Mouse (Mus musculus) spleen, postnatal 10 days (tissue): ENCODE data around the gene Ap5b1.

Experiments
- DNase-seq, 2 experiments: peaks; one replicate each; pipeline ENCODE4 v3.0.0; 2021 to 2022; ENCODE audit warnings: low spot score in 2 of 2

Gene Ap5b1

DNA sequence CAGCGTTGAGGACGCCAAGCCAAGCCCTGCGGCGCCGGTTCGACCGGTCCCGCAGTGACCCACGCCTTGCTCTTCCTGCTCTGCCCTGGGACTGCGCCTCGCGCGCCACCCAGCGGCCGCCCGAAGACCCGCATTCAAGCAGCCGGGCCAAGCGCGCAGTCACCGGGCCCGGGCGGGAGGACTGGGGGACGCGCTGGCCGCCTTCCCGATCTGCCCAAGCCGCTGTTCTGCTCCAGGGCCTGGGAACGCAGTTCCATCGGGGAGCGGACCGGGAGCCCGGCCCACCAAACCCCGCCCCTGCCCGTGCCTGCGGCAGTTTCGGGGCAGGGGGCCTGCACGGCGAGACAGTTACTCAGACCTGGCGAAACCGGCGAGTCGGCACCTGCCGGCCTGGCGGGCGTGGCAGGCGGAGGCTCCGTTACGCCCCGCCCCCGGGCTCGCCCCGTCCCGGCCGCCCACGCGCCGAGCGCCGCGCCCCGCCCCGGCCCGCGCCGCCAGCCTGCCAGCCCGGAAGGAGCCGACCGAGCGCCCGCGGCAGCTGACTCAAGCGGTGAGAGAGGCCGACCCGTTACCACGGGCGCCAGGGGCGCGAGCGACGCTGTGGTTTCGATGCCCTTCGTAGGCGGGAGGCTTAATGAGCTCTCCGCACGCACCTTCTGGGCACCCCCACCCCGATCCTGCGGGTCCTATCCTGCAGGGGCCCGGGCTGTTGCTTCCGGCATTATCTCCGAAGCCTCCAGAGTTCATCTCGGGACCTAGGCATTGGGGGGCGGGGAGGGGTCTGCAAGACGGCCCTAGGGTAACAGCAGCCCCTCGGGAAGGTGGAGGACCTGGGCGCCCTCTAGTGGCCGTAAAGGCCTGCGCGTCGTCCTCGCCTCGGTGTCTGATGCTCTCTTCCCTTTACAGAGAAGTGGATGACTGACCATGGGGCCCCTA lies at the start of gene Ap5b1:
Ap5b1 (plus strand) TSS at position 492 of the 936 bp plus-strand sequence.
- peak; percentile 92 to 96 for DNase-seq

GRCm38 (mm10) chr19:5518721-5519120 lies 49.1 kb upstream of the Ap5b1 start:
- no peak for DNase-seq

DNA sequence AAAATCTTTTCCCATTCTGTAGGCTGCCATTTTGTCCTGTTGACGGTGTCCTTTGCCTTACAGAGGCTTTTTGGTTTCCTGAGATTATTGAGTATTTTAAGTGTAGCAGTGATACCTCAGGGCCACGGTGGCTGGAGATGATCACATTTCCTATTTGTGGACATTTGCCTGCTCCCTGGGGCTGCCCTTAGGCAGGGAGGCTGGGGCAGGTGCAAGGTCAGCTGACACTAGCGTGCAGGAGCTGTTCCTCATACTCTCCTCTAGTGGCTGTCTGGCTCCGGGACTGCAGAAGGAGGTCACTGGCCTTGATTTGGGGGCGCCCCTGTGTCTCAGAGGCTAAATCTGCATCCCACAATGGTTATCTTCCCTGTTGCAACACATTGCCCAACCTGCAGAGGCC lies 42.6 kb upstream of the Ap5b1 start:
- DNase-seq = no peak

GRCm38 (mm10) chr19:5529325-5530137 lies 38.3 kb upstream of the Ap5b1 start:
- peak; percentile 95 to 97 for DNase-seq

- no peak for DNase-seq
Observed at GRCm38 (mm10) chr19:5530138-5530524, 37.7 kb upstream of the Ap5b1 start.

- DNase-seq = no peak
Observed at GRCm38 (mm10) chr19:5532520-5532919, 35.3 kb upstream of the Ap5b1 start.

DNA sequence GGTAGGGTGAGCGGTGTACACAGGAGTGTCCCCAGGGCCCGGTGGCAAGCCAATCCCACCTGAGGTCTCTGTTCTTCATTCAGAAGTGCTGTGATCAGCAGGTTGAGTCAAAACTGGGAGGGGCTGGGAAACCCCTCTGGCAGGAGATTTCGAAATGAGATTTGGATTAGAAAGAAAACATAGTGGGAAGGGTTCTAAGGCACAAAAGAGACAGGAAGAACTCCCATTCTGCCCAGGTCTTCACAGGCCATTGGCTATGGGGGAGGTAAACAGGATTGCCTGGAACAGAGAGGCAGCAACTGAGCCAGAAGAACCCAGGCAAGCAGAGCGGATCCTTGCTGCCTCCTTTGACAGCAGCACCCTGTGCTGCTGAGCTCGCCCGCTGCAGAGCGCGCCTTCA lies 29.0 kb upstream of the Ap5b1 start:
- DNase-seq = no peak

DNA sequence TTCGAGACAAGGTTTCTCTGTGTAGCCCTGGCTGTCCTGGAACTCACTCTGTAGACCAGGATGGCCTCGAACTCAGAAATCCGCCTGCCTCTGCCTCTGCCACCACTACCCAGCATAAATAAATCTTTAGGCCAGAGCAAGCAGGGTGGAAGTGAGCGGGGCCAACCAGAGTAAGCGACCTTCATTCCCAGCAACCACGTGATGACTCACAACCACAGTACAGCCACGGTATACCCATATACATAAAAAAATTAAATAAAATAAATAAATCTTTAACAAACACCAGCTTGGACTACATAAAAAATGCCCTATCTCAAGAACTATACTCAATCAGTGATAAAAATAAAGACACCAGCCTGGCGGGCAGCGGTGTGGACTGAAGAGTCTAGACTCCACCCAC lies 24.5 kb upstream of the Ap5b1 start:
- no peak for DNase-seq

- DNase-seq = no peak
Observed at GRCm38 (mm10) chr19:5544031-5544430, 23.8 kb upstream of the Ap5b1 start.

- no peak for DNase-seq
Observed at GRCm38 (mm10) chr19:5547471-5548056, 20.3 kb upstream of the Ap5b1 start.

DNA sequence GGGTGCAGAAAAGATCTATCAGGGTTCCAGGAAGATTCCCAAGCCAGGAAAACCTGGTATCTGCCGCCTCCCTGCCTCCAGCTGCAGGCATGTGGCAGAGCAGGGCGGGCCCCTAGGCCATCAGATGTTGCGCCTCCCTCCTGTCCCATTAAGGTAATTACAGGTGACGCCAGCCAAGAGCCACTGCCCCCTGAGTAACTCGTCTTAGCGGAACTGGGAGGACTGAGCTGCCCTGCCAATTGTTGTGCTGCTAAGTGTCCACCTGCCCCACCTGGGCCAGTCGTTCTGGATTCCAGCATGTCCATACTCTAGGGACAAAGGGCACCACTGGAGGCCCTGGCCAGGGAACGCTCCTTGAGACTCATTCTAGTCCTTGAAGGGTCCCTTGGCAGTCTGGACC lies 14.0 kb upstream of the Ap5b1 start:
- no peak for DNase-seq

DNA sequence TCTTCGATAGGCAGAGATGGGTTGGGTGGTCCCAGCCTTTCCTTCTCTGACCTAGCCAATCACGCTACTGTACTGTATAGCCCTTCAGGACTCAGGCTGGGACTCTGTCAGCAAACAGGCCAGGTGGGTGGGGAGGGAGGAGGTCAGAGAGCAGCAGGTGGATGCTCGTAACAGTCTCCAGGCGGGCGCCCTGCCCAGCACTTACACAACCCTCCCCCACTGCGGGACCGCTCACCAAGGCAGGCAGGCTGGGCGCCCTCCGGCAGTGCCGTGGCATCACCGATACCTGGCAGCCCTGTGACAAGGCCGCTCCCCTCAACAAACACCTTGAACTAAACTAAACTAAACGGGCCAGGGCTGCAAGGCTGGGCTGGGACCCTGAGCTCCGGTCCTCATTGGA lies 13.6 kb upstream of the Ap5b1 start:
- DNase-seq = no peak

GRCm38 (mm10) chr19:5558169-5558568 lies 9.7 kb upstream of the Ap5b1 start:
- no peak for DNase-seq

GRCm38 (mm10) chr19:5558770-5559169 lies 9.1 kb upstream of the Ap5b1 start:
- no peak for DNase-seq

- DNase-seq = no peak
Observed at GRCm38 (mm10) chr19:5559229-5559628, 8.6 kb upstream of the Ap5b1 start.

- DNase-seq = no peak
Observed at GRCm38 (mm10) chr19:5559631-5560456, 8.0 kb upstream of the Ap5b1 start.

DNA sequence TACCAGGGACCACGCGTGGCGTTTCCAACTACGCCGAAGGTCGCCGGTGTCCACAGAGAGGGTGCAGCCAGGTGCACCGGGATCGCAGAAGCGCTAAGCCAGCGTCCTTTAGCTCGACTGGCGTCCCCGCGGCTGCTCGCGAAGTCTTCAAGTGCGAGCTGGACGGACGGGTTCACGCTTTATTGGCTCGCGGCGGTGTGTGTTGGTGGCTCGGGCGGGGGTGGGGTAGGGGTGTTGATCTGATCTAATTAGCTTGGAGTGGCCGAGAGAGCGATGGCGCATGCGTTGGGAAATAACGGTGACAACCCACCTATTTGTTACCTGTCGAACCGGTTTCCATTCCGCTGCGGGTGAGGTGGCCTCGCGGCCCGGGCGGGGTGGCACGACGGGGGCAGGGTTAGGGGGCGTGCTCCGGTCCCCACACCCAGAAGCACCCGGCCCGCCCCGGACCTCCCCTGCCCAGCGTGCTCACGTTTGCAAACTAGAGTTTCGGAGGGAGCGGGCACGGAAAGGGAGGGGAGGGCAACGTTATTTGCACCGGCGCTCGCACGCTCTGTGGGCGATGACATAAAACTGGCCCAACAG lies 7.3 kb upstream of the Ap5b1 start, which contains the start of gene Ovol1:
Ovol1 (minus strand) TSS at position 190 of the 585 bp plus-strand sequence.
- DNase-seq = peak in 1 of 2 experiments; percentile 30

DNA sequence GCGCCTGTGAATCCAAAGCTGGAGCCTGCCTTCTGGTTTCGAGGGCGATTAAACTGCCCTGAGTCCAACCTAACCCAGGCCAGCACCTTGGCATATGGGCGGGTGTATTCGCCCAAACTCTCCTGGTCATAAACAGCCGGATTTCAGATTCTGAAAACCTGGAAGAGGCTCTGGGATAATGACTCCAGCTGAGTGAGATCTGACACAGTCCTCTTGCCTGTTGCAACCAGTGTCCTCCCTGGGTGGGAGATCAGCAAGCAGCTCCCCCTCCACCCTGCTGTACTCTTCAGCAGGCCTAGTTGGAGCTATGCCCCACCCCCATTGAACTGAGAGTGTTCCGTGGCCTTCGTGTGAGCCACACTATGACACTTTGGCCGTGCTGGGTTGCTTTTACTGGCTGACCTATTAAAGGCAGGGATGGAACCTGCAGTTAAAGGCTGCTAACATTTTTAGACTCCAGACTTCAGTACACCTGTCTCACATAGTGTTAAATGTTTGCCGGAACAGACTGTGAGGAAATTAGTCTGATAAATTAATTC lies 6.5 kb upstream of the Ap5b1 start:
- DNase-seq = no peak

DNA sequence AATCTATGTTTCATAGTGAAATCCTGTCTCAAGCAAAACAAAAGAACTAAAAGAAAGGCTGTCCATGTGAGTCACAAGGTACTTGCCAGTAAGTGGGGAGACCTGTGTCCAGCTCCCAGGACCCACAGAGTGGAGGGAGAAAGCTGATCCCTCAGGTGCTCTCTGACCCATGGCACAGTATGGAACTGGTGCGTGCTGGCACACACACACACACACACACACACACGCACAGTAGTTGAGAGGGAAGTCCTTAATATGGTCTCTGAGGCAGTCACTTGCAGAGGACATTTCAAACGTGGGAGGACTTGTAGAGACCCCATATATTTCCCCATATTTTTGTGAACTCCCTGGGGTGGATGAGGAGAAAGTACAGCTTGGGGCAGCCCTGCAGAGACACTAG lies 5.9 kb upstream of the Ap5b1 start:
- DNase-seq = no peak

DNA sequence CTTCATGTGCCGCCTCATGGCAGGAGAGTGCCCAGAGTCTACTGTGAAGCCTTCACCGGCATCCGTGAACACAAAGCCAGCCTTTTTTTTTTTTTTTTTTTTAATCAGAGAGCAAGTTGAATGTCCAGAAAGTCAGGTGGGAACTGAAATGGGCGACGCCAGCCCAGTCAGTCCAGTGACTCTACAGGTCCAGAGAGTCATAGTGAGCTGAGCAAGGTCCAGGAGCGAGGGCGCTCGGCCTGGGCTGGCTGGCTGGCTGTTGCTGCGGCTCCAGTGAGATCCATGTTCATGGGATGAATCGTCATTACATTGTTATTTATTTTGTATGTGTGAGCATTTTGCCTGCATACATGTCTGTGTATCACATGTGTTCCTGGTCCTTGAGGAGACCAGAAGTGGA lies 5.0 kb upstream of the Ap5b1 start:
- no peak for DNase-seq

GRCm38 (mm10) chr19:5566316-5566715 lies 1.5 kb upstream of the Ap5b1 start:
- DNase-seq = peak in 1 of 2 experiments; percentile 29
